ENCODE assay signal across 8 mouse cellular contexts in the genomic region with DNA sequence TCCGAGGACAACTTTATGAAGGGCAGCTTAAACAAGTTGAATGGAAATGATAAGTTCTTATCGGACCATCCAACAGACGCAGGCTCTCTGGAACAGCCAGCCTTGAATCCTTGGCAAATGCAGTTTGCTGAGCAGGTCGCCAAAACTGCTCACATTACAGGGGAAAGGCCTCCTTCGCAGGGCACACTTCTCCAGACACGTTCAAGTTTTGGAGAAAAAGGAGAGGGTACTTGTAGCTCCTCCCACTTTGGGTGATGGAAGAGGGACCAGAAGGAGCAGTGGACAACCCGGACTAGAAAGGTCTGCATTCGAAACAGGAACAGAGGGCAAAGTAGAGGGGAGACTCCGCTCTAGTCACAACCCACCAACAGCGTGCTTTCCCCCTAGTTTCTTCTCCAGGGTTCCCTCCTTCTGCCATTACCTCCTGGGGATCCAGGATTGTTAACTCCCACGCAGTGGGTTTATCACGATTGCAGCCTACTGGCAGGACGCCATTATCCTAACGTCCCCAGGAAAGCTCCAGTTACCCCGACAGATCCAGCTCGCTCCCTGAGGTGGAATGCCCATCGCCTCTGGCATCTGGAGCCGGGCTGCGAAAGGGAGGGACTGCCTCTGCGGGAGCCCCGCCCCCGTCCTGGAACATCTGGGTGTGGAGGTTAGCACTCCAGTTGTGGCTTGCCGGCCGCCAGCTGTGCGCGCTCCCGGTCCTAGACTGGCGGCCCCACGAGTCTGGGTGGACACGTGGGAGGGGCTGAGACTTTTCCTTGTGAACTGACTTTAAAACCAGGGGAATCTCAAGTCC.
DNase-seq lines count a peak whose midpoint lies in the region; ATAC-seq and TF ChIP-seq lines count a peak whose summit lies in the region.

No protein-coding gene starts in this region.

- 34% methylated on average over 30 of the region's 30 CpGs for WGBS in bone marrow, adult 2 months
- WGBS in forebrain, embryonic 16.5 days = 11% methylated on average over 30 of the region's 30 CpGs

- no peaks in the 10 kb centered on the region for H3K36me3 ChIP-seq in forebrain, embryonic 16.5 days (ENCODE audit: control insufficient read depth, insufficient read depth)

- no peak; the same call in 1 of the 2 replicates for TF ChIP-seq POLR2A in bone marrow, adult 2 months (IDR thresholded peaks at IDR 0.05; ENCODE audit: borderline replicate concordance, control insufficient read depth, low read depth, low read length)

- H3K4me2 ChIP-seq in forebrain, embryonic 16.5 days (ENCODE audit: low read length) = peak overlapping the region; percentile 58

- H3K9me3 ChIP-seq in forebrain, embryonic 16.5 days (ENCODE audit: control insufficient read depth, low read length) = no peaks in the 10 kb centered on the region

- no peak for TF ChIP-seq CTCF in bone marrow, adult 2 months (IDR thresholded peaks at IDR 0.05; ENCODE audit: control insufficient read depth, insufficient read depth, low read length)

- 0 out of 2 replicates have a peak, but pooled peaks have one; percentile 9 for ATAC-seq in forebrain, embryonic 16.5 days
- ATAC-seq in hematopoietic stem cell, adult 5-6 weeks (replicated peaks in 1 of 2; ENCODE audit: insufficient read depth in 1 of 2, low FRiP score in 2 of 2, low TSS enrichment in 1 of 2, low read depth in 1 of 2, poor library complexity in 2 of 2, severe bottlenecking in 2 of 2) = peak; percentile 38 to 54; a peak in 2 of 4 replicates
- ATAC-seq in frontal cortex, adult (ENCODE audit: low TSS enrichment) = no peak

- no peaks in the 10 kb centered on the region for H3K27me3 ChIP-seq in forebrain, embryonic 16.5 days (replicated peaks; ENCODE audit: control insufficient read depth, insufficient read depth, low read length)

- H3K9ac ChIP-seq in forebrain, embryonic 16.5 days (replicated peaks; ENCODE audit: low read depth, low read length) = peak overlapping the region; percentile 38; the same call in 1 of the 2 replicates

- peaks cover 2% of the 10 kb centered on the region; the same call in 1 of the 2 replicates for H3K4me1 ChIP-seq in bone marrow, adult 2 months (ENCODE audit: control insufficient read depth, insufficient read depth, low read length)
- peaks cover 30% of the 10 kb centered on the region for H3K4me1 ChIP-seq in forebrain, embryonic 16.5 days (replicated peaks; ENCODE audit: control insufficient read depth, insufficient read depth, low read length)

- peak; percentile 82 for DNase-seq in MN1 (ENCODE audit: low spot score)
- DNase-seq in layer of hippocampus, postnatal 10 days (ENCODE audit: low spot score in 2 of 2) = peak; percentile 36 to 51
- peak; percentile 85 to 91 for DNase-seq in lung, postnatal 4 days
- peak; percentile 76 for DNase-seq in skeletal muscle tissue, adult 2 months (ENCODE audit: low read depth, low spot score)

- no peak overlapping the region for H3K27ac ChIP-seq in bone marrow, adult 2 months (ENCODE audit: control insufficient read depth, insufficient read depth, low read depth, low read length, poor library complexity)
- peak overlapping the region; percentile 77 for H3K27ac ChIP-seq in forebrain, embryonic 16.5 days (ENCODE audit: low read length)

- H3K4me3 ChIP-seq in bone marrow, adult 2 months (replicated peaks; ENCODE audit: control insufficient read depth, low read depth, low read length) = peak overlapping the region; percentile 14
- H3K4me3 ChIP-seq in forebrain, embryonic 16.5 days (replicated peaks; ENCODE audit: low read length) = peak overlapping the region; percentile 28
